Mouse (Mus musculus) adrenal gland, postnatal 0 days (tissue): ENCODE data around the gene Foxp2. TPM values are rescaled to one million over a fixed set of nuclear protein-coding genes. Genes with fewer than 3 reads are reported as not detected.

ENCODE experiments used
- microRNA-seq: library from miRNA; unstranded; fragments of <30 nt; microRNA quantifications from one replicate; pipeline ENCODE4, GENCODE M21; 2016; ENCODE audit warnings: borderline replicate concordance; ENCODE audit not compliant: insufficient number of aligned reads
- polyA plus RNA-seq: library from polyadenylated mRNA; unstranded; fragments of >200 nt; fragmentation: Nextera tagmentation; extraction: Ambion mirVana; gene quantifications from 2 replicates; pipeline ENCODE4 v1.2.1, GENCODE M21; 2015

Gene Foxp2
- polyA plus RNA-seq = 6.0 and 12.2 TPM in 2 replicates

GRCm38 (mm10) chr6:14901183-14901970, at the start of gene Foxp2:
Gene Foxp2, plus strand, starts transcription at chr6:14901349.

Small RNA genes within 50 kb of the gene (microRNA-seq; reads per million reads assigned to microRNA genes)
- not detected for gene Gm25470

Other genes with a start within 250 kb of the Foxp2 start
- gene Ppp1r3a, start 146.1 kb upstream of the Foxp2 start, polyA plus RNA-seq = 0.03 and 0.06 TPM in 2 replicates